Mouse (Mus musculus) embryonic facial prominence, embryonic 13.5 days (tissue): ENCODE results near the gene Kng2. TPM values are rescaled to one million over a fixed set of nuclear protein-coding genes. Genes with fewer than 3 reads are reported as not detected.
"Not testable (repeated sequence)": the region's sequence is repeated elsewhere in the genome, so short reads cannot be mapped to it uniquely, and the experiment has no call there.

Experiments used
- ATAC-seq: fragments of 200-750 bp; cut with Nextera tagmentation; 2 replicates; pipeline ENCODE4 v1.8.0; 2017; ENCODE audit warnings: low read depth; ENCODE audit not compliant: insufficient number of reproducible peaks, insufficient read depth, low FRiP score, low TSS enrichment
- H3K27ac ChIP-seq: fragments of 300-500 bp; sonication (generic); 2 replicates; pipeline ENCODE4 v1.5.1; 2015; ENCODE audit warnings: moderate library complexity, mild to moderate bottlenecking, inconsistent platforms
- H3K27me3 ChIP-seq: fragments of 300-500 bp; sonication (generic); 2 replicates; pipeline ENCODE4 v1.6.1; 2015; ENCODE audit warnings: mild to moderate bottlenecking, inconsistent platforms
- H3K36me3 ChIP-seq: fragments of 300-500 bp; sonication (generic); 2 replicates; pipeline ENCODE4 v1.6.1; 2015; ENCODE audit warnings: mild to moderate bottlenecking, inconsistent platforms
- H3K4me1 ChIP-seq: fragments of 300-500 bp; sonication (generic); 2 replicates; pipeline ENCODE4 v1.6.1; 2015; ENCODE audit warnings: inconsistent platforms
- H3K4me2 ChIP-seq: fragments of 300-500 bp; sonication (generic); 2 replicates; pipeline ENCODE4 v1.6.1; 2015; ENCODE audit warnings: moderate library complexity, mild to moderate bottlenecking, inconsistent platforms
- H3K4me3 ChIP-seq: fragments of 300-500 bp; sonication (generic); 2 replicates; pipeline ENCODE4 v1.5.1; 2015; ENCODE audit warnings: mild to moderate bottlenecking, inconsistent platforms
- H3K9ac ChIP-seq: fragments of 300-500 bp; sonication (generic); 2 replicates; pipeline ENCODE4 v1.6.1; 2015; ENCODE audit warnings: mild to moderate bottlenecking, inconsistent platforms
- H3K9me3 ChIP-seq: fragments of 300-500 bp; sonication (generic); 2 replicates; pipeline ENCODE4 v1.6.1; 2016; ENCODE audit warnings: inconsistent platforms
- WGBS: fragments of 180-500 bp; shearing (Covaris S2); methylation state at CpG from one replicate; pipeline ENCODE4 v1.1.7; 2015; ENCODE audit warnings: mixed read lengths; 5-methylcytosine and 5-hydroxymethylcytosine counted together
- polyA plus RNA-seq: library from polyadenylated mRNA; unstranded; fragments of >200 nt; fragmentation: Nextera tagmentation; extraction: Ambion mirVana; gene quantifications from 2 replicates; pipeline ENCODE4 v1.2.1, GENCODE M21; 2015

Gene Kng2
- polyA plus RNA-seq, 1 experiment from 2014 or later, result 0.13 TPM

DNA sequence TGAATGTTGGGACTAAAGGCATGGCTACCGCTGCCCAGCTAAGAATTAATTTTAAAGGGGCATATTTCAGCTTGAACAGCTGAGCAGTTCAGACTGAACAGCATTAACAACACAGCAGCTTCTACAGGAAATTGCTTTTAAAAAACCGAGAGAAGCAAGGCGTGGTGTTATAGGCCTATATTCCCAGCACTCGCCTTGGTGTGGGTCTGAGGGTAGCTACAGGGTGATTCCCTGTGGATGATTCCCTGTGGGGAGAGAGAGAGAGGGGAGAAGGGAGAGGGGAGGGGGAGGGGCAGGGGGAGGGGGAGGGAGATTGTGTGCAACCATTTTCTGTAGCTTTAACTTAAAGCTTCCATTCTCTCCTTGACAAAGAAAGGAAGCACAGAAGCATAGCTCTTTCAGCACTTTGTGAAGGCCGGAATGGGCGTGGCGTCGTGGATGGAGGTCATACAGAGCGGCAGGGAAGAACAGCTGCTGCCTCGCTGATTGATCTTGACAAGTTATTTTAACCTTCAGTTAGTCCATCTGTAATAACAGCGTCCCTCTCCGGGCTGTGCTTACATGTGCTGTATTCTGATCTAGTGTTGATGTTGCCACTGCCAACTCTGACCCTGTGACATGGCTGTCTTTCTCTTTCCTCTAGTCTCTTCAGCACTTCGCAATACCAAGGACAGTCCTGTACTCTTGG lies 73.7 kb downstream of the Kng2 start:
- no peak for ATAC-seq
- no peaks in the 10 kb centered on the region for H3K36me3 ChIP-seq

DNA sequence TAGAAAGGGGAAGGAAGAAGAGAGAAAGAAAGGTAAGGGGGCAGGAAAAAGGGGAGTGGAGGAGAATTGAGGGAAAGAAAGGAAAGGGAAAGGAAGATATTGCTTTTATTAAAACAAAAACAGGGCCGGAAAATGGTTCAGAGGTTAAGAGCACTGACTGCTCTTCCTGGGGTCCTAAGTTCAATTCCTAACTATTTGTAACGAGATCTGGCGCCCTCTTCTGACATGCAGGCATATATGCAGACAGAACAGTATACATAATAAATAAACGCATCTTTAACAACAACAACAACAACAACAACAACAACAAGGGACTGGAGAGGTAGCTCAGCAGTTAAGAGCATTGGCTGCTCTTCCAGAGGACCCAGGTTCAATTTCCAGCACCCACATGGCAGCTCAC lies 76.2 kb downstream of the Kng2 start:
- no peaks in the 10 kb centered on the region for H3K9me3 ChIP-seq
- H3K9ac ChIP-seq, result no peak overlapping the region
- H3K27me3 ChIP-seq, result no peaks in the 10 kb centered on the region
- H3K4me2 ChIP-seq, result no peak overlapping the region
- H3K36me3 ChIP-seq, result no peaks in the 10 kb centered on the region
- H3K27ac ChIP-seq, result no peak overlapping the region
- WGBS, result 26% methylated on average over 4 of the region's 4 CpGs
- ATAC-seq, result no peak
- no peak overlapping the region for H3K4me3 ChIP-seq
- no peaks in the 10 kb centered on the region for H3K4me1 ChIP-seq

More for the DNA sequence above, 73.7 kb downstream of the Kng2 start:
- H3K9me3 ChIP-seq, result no peaks in the 10 kb centered on the region
- no peak overlapping the region for H3K4me2 ChIP-seq
- 51% methylated on average over 13 of the region's 13 CpGs for WGBS
- H3K4me3 ChIP-seq, result no peak overlapping the region
- no peaks in the 10 kb centered on the region for H3K27me3 ChIP-seq
- no peaks in the 10 kb centered on the region for H3K4me1 ChIP-seq
- H3K9ac ChIP-seq, result no peak overlapping the region
- no peak overlapping the region for H3K27ac ChIP-seq

DNA sequence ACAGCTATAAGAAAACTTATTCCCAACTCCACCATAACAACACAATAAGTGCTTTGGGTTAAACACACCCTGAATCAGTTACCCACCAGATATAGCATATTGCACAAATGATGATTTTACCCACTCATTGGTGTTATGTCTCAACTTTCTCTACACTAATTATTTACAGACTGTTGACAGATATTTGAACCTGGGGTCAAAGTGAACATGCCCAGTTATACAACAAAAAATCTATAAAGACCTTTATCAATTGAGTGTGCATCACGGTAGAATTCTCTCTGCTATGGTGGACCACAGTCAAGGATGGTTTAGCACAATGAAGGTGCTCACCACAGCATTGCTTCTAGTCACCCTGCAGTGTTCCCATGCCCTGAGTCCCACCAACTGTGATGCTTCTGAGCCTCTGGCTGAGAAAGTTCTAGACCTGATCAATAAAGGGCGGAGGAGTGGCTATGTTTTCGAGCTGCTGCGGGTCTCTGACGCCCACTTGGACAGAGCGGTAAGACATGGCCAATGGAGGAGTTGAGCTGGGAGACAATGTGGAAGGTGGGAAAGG lies 78.4 kb downstream of the Kng2 start, which contains the start of gene Hrg:
Hrg (plus strand) TSS at position 233 of the 556 bp plus-strand sequence.
- Histone ChIP-seq H3K27me3 (no peaks in the 10 kb centered on the region), H3K4me1 (no peaks in the 10 kb centered on the region), H3K27ac (no peak within 1 kb of the TSS), H3K9me3 (no peaks in the 10 kb centered on the region), H3K9ac (no peak within 1 kb of the TSS), H3K36me3 (no peaks in the 10 kb centered on the region), H3K4me3 (no peak within 1 kb of the TSS), H3K4me2 (no peak within 1 kb of the TSS)
- ATAC-seq, result no peak
- 92% methylated on average over 6 of the region's 6 CpGs for WGBS

DNA sequence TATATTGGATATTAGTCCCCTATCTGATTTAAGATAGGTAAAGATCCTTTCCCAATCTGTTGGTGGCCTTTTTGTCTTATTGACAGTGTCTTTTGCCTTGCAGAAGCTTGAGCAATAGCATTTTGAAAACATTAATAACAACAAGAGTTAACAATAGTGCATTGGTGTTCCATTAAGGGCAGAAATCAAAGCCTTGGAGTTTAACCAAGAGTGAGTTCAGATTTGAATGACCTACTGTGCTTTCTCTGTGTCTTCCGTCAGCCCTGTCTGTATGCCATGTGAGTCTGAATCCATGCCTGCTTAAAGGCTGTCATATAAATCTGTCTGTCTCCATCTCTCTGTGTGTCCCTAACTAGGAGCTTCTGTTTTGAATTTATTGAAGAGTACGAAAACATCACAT lies 81.9 kb downstream of the Kng2 start:
- no peaks in the 10 kb centered on the region for H3K36me3 ChIP-seq
- no peak overlapping the region for H3K27ac ChIP-seq
- no peaks in the 10 kb centered on the region for H3K9me3 ChIP-seq
- WGBS, result 52% methylated on average over 2 of the region's 2 CpGs
- H3K4me1 ChIP-seq, result no peaks in the 10 kb centered on the region
- no peak overlapping the region for H3K4me2 ChIP-seq
- no peak for ATAC-seq
- H3K9ac ChIP-seq, result no peak overlapping the region
- no peak overlapping the region for H3K4me3 ChIP-seq
- no peaks in the 10 kb centered on the region for H3K27me3 ChIP-seq

DNA sequence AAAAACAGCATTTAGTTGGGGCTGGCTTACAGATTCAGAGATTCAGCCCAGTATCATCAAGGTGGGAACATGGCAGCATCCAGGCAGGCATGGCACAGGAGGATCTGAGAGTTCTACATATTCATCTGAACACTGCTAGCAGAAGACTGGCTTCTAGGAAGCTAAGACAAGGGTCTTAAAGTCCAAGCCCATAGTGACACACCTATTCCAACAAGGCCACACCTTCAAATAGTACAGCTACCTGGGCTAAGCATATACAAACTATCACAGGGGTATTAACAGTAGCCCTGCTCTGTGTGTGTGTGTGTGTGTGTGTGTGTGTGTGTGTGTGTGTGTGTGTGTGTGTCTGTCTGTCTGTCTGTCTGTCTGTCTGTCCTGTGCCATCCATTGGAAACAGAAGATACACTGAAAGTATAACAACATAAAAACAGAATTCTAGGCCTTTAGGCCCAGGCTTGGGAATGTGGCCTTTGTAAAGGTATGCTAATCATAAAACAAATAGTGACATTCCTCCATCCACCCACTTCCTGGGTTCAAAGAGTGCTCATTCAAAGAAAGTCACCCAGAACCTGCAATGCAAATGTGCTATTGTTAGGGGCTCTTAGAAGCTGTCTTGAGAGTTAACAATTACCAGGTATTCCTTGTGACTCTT lies 87.3 kb downstream of the Kng2 start:
- not testable (repeated sequence) for H3K27ac ChIP-seq, H3K9ac ChIP-seq, H3K4me2 ChIP-seq, H3K9me3 ChIP-seq, H3K4me3 ChIP-seq, H3K4me1 ChIP-seq, H3K27me3 ChIP-seq, H3K36me3 ChIP-seq, ATAC-seq

DNA sequence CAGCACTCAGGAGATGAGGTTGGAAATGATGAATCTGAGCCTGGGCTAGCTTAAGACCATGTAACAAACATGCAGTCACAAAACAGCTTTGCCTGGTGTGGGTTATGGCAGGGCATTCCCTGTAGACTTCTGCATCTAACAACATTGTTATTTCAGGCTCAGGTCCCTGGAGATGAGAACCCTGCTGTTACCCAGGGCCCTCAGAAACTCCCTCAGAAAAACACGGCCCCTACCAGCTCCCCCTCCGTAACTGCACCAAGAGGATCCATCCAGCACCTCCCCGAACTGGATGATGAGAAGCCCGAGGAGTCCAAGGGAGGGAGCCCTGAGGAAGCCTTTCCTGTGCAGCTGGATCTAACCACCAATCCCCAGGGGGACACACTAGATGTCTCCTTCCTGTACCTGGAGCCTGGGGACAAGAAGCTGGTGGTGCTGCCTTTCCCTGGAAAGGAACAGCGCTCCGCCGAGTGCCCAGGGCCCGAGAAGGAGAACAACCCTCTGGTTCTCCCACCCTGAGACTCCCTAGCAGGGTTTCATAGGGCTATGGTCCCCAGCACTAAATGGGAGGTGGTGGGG lies 90.1 kb downstream of the Kng2 start:
- Histone ChIP-seq H3K4me1 (no peaks in the 10 kb centered on the region), H3K27ac (no peak overlapping the region), H3K27me3 (no peaks in the 10 kb centered on the region), H3K9ac (no peak overlapping the region), H3K4me2 (no peak overlapping the region), H3K36me3 (no peaks in the 10 kb centered on the region), H3K4me3 (no peak overlapping the region), H3K9me3 (no peaks in the 10 kb centered on the region)
- WGBS, result 81% methylated on average over 8 of the region's 8 CpGs
- no peak for ATAC-seq

DNA sequence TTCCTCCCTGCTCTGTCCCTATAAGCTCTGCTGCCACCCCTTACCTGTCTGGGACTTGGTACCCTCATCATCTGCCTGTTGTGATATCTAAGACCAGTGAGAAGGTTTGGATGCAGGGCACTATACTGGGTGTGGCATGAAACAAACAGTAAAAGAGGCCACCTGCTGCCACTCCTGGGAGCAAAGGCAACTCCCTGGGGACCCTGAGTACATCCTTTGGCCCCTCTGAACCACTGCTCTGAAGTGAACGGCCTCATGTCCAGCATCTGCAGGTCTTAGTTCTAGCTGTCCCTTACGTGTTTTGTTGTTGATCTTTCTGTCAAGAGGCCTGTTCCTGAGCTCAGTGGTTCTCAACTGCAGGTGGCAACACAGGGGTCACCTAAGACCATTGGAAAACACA lies 90.7 kb downstream of the Kng2 start:
- ATAC-seq, result no peak

DNA sequence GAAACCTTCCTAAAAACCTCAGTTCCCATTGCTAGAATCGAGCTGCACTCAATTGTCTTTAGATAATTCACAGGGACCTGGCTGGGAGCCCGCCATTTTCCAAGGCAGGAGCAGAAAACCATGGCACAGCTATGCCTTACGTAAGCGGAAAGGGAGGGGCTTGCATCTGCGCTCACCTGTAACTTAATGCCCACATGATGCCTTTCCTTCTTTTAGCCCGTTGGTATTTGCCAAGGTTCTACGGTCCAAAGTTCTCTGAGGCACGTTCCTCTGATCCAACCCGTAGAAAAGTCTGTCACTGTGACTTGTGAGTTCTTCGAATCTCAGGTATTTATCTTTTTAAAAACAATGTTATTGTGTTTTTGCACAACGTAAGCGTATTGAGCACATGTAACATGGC lies 91.7 kb downstream of the Kng2 start:
- no peak overlapping the region for H3K27ac ChIP-seq
- ATAC-seq, result no peak
- WGBS, result 87% methylated on average over 12 of the region's 12 CpGs
- H3K36me3 ChIP-seq, result no peaks in the 10 kb centered on the region
- H3K9ac ChIP-seq, result no peak overlapping the region
- H3K4me1 ChIP-seq, result no peaks in the 10 kb centered on the region
- no peaks in the 10 kb centered on the region for H3K9me3 ChIP-seq
- H3K27me3 ChIP-seq, result no peaks in the 10 kb centered on the region
- no peak overlapping the region for H3K4me3 ChIP-seq
- no peak overlapping the region for H3K4me2 ChIP-seq

More for the DNA sequence above, 90.7 kb downstream of the Kng2 start:
- Histone ChIP-seq H3K4me3 (no peak overlapping the region), H3K27me3 (no peaks in the 10 kb centered on the region), H3K9me3 (no peaks in the 10 kb centered on the region), H3K4me1 (no peaks in the 10 kb centered on the region), H3K9ac (no peak overlapping the region), H3K27ac (no peak overlapping the region), H3K36me3 (no peaks in the 10 kb centered on the region), H3K4me2 (no peak overlapping the region)
- WGBS, result 72% methylated on average over 2 of the region's 2 CpGs

Other genes with a start within 250 kb of the Kng2 start
- gene Crygs, start 217.9 kb downstream of the Kng2 start, polyA plus RNA-seq, result not detected in 2 replicates
- 30.4 and 33.5 TPM in 2 replicates for gene Tbccd1, start 171.8 kb downstream of the Kng2 start, polyA plus RNA-seq
- 102 and 104 TPM in 2 replicates for gene Dnajb11, start 171.6 kb downstream of the Kng2 start, polyA plus RNA-seq
- 34.8 TPM in 1 of 2 replicates, not detected in the other for gene Ahsg, start 138.2 kb downstream of the Kng2 start, polyA plus RNA-seq
- gene Fetub, start 111.1 kb downstream of the Kng2 start, polyA plus RNA-seq, result 0.51 and 1.2 TPM in 2 replicates
- not detected in 2 replicates for gene Hrg, start 78.4 kb downstream of the Kng2 start, polyA plus RNA-seq
- 10.7 TPM in 1 of 2 replicates, not detected in the other for gene Kng1, start 28.4 kb upstream of the Kng2 start, polyA plus RNA-seq
- gene Eif4a2, start 78.0 kb upstream of the Kng2 start, polyA plus RNA-seq, result 255 and 283 TPM in 2 replicates
- 107 and 125 TPM in 2 replicates for gene Rfc4, start 98.3 kb upstream of the Kng2 start, polyA plus RNA-seq
- gene Adipoq, start 117.1 kb upstream of the Kng2 start, polyA plus RNA-seq, result not detected in 2 replicates
- gene St6gal1, start 195.3 kb upstream of the Kng2 start, polyA plus RNA-seq, result 17.2 and 19.6 TPM in 2 replicates